Mouse (Mus musculus): ENCODE results near the gene Pnpla2. TPM values are rescaled to one million over a fixed set of nuclear protein-coding genes. Genes with fewer than 3 reads are reported as not detected.
"Not testable (repeated sequence)": the region's sequence is repeated elsewhere in the genome, so short reads cannot be mapped to it uniquely, and the experiment has no call there.

Gene Pnpla2
- polyA plus RNA-seq (2015; fragmentation: Nextera tagmentation; extraction: Ambion mirVana): 17.1 and 17.6 TPM in 2 replicates

DNA sequence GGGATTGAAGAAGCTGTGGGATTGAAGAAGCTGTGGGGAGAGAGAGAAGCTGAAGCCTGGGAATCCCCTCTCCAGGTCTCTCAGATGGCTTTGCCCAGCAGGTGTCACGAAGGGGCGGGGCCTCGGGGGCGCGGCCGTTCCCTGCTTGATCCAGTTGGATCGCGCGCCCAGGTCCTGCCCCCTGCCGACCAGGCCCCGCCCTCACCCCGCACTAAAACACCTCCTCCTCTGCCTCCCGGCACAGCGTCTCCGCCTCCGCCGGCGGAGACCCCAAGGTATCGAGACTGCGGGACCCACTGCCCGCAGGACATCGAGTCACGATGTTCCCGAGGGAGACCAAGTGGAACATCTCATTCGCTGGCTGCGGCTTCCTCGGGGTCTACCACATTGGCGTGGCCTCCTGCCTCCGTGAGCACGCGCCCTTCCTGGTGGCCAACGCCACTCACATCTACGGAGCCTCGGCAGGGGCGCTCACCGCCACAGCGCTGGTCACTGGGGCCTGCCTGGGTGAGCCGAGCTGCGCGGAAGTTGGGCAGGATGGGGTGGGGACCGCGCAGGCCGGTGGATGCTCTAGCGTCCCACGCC is at the start of gene Pnpla2:
TSS of gene Pnpla2 (plus strand) at position 232 of the 585 bp plus-strand sequence.
- H3K4me3 ChIP-seq: peak within 1 kb of the TSS; percentile 69
- H3K4me2 ChIP-seq: peak within 1 kb of the TSS; percentile 89
- peak within 1 kb of the TSS; percentile 83 for H3K9ac ChIP-seq
- peaks cover 39% of the 10 kb centered on the region for H3K36me3 ChIP-seq
- peak within 1 kb of the TSS; percentile 71 for H3K27ac ChIP-seq (replicated peaks)
- WGBS: under 1% methylated on average over 45 of the region's 45 CpGs
- H3K9me3 ChIP-seq: no peaks in the 10 kb centered on the region
- H3K4me1 ChIP-seq (replicated peaks): peaks cover 24% of the 10 kb centered on the region
- ATAC-seq (ENCODE audit: low read depth): peak; percentile 79
- peaks cover 16% of the 10 kb centered on the region for H3K27me3 ChIP-seq

- H3K4me3 ChIP-seq: no peak overlapping the region
- no peaks in the 10 kb centered on the region for H3K27me3 ChIP-seq
- no peak overlapping the region for H3K9ac ChIP-seq
- H3K27ac ChIP-seq (replicated peaks): no peak overlapping the region
- H3K36me3 ChIP-seq: peaks cover 71% of the 10 kb centered on the region
- H3K4me1 ChIP-seq (replicated peaks): peaks cover 5% of the 10 kb centered on the region; the same call in 1 of the 2 replicates
- 83% methylated on average over 4 of the region's 4 CpGs for WGBS
- no peak for ATAC-seq (ENCODE audit: low read depth)
- H3K9me3 ChIP-seq: no peaks in the 10 kb centered on the region
- no peak overlapping the region for H3K4me2 ChIP-seq
These were observed 49.5 kb upstream of the Pnpla2 start for GRCm38 (mm10) chr7:141405466-141405865.

DNA sequence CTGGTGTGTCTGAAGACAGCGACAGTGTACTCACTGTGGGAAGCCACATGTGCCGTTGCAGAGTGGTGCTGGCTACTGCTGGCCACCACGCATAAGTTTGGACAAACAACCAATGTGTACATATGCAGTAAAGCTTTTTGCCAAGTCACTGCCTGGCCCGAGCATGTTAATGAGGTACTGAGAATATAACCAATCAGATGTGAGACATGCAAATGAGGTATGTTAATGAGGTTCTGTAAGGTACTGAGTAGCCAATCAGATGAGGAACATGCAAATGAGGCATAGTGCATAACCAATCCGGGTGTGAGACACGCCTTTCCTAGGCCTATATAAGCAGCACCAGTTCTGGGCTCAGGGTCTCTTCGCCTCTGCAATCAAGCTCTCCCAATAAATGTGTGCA is 47.3 kb upstream of the Pnpla2 start:
- H3K27me3 ChIP-seq; H3K4me1 ChIP-seq (replicated peaks); H3K9ac ChIP-seq; H3K27ac ChIP-seq (replicated peaks); ATAC-seq (ENCODE audit: low read depth); H3K4me3 ChIP-seq; H3K9me3 ChIP-seq; H3K4me2 ChIP-seq: not testable (repeated sequence)
- H3K36me3 ChIP-seq: peaks cover 61% of the 10 kb centered on the region
- WGBS: 96% methylated on average over 7 of the region's 7 CpGs

DNA sequence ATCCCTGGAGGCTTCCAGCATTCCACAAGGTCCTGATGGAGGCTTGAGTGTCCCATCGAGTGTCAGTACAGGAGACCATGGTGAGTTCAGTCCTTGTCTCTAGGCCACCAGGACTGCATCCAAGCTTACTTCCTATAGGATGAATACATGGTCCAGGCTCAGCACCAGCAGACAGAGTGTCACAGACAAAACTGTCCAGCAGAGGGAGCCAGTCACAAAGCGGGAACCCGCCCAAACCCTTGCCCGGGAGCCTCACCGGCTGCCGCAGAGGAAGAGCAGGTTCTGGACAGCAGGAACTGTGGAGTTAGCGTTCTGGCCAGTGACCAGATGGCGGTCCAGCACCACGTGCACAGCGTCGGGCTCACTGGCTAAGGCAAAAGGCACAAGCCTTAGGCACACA is 46.2 kb upstream of the Pnpla2 start:
- no peaks in the 10 kb centered on the region for H3K9me3 ChIP-seq
- no peaks in the 10 kb centered on the region for H3K27me3 ChIP-seq
- H3K36me3 ChIP-seq: peaks cover 53% of the 10 kb centered on the region
- H3K4me2 ChIP-seq: peak overlapping the region; percentile 18; the same call in 1 of the 2 replicates
- H3K4me1 ChIP-seq (replicated peaks): peaks cover 14% of the 10 kb centered on the region
- no peak overlapping the region for H3K27ac ChIP-seq (replicated peaks)
- 13% methylated on average over 11 of the region's 11 CpGs for WGBS
- peak overlapping the region; percentile 53 for H3K9ac ChIP-seq
- H3K4me3 ChIP-seq: no peak overlapping the region
- ATAC-seq (ENCODE audit: low read depth): no peak

GRCm38 (mm10) chr7:141410631-141411030 is 44.4 kb upstream of the Pnpla2 start:
- Histone ChIP-seq H3K36me3 (peaks cover 41% of the 10 kb centered on the region), H3K4me3 (no peak overlapping the region), H3K4me2 (no peak overlapping the region), H3K9ac (no peak overlapping the region; the same call in 1 of the 2 replicates), H3K4me1 (replicated peaks) (peaks cover 21% of the 10 kb centered on the region), H3K9me3 (no peaks in the 10 kb centered on the region), H3K27me3 (no peaks in the 10 kb centered on the region), H3K27ac (replicated peaks) (no peak overlapping the region)
- 93% methylated on average over 8 of the region's 8 CpGs for WGBS
- no peak for ATAC-seq (ENCODE audit: low read depth)

DNA sequence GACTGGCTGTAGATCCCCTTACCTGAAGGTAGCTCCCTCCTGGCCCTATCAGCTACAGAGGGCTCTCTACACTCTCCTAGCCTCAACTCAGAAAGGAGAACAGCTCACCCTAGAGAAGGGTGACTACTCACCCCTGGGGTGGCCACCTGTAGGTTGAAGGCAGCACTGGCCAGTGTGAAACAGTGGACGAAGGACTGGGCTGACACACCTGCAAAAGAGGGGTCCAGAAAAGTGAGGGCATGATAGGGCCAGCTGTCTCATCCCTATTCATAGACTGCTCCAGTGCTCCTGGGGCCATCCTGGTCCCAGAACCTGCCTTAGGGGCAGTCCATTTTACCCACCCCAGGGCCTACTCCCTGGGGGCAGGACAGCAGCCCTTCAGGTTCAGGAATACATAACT is 43.3 kb upstream of the Pnpla2 start:
- Histone ChIP-seq H3K27ac (replicated peaks) (no peak overlapping the region), H3K36me3 (peaks cover 41% of the 10 kb centered on the region), H3K4me3 (no peak overlapping the region), H3K9me3 (no peaks in the 10 kb centered on the region), H3K9ac (no peak overlapping the region), H3K4me2 (no peak overlapping the region), H3K27me3 (no peaks in the 10 kb centered on the region), H3K4me1 (replicated peaks) (peaks cover 21% of the 10 kb centered on the region)
- WGBS: 88% methylated on average over 1 of the region's 1 CpGs
- ATAC-seq (ENCODE audit: low read depth): no peak

GRCm38 (mm10) chr7:141413331-141413730 is 41.7 kb upstream of the Pnpla2 start:
- Histone ChIP-seq H3K27me3 (no peaks in the 10 kb centered on the region), H3K9ac (peak overlapping the region; percentile 90), H3K9me3 (no peaks in the 10 kb centered on the region), H3K4me1 (replicated peaks) (peaks cover 21% of the 10 kb centered on the region), H3K27ac (replicated peaks) (peak overlapping the region; percentile 92), H3K4me2 (peak overlapping the region; percentile 78), H3K4me3 (peak overlapping the region; percentile 77), H3K36me3 (peaks cover 33% of the 10 kb centered on the region)
- peak; percentile 49 for ATAC-seq (ENCODE audit: low read depth)
- 3% methylated on average over 16 of the region's 16 CpGs for WGBS

GRCm38 (mm10) chr7:141413809-141414584 is 41.0 kb upstream of the Pnpla2 start, which contains the start of gene Gatd1:
Gatd1 (minus strand) TSS chr7:141414136.
- peak; percentile 91 for ATAC-seq (ENCODE audit: low read depth)
- H3K4me3 ChIP-seq: peak within 1 kb of the TSS; percentile 77
- H3K9me3 ChIP-seq: no peaks in the 10 kb centered on the region
- H3K4me2 ChIP-seq: peak within 1 kb of the TSS; percentile 78
- H3K27me3 ChIP-seq: no peaks in the 10 kb centered on the region
- peaks cover 26% of the 10 kb centered on the region for H3K36me3 ChIP-seq
- WGBS: 0% methylated on average over 56 of the region's 56 CpGs
- peak within 1 kb of the TSS; percentile 90 for H3K9ac ChIP-seq
- peaks cover 20% of the 10 kb centered on the region for H3K4me1 ChIP-seq (replicated peaks)
- H3K27ac ChIP-seq (replicated peaks): peak within 1 kb of the TSS; percentile 92

- 0 out of 2 replicates have a peak, but pooled peaks cover 6% of the 10 kb centered on the region for H3K36me3 ChIP-seq
- H3K4me3 ChIP-seq: no peak overlapping the region
- ATAC-seq (ENCODE audit: low read depth): no peak
- H3K9ac ChIP-seq: no peak overlapping the region
- no peaks in the 10 kb centered on the region for H3K27me3 ChIP-seq
- H3K9me3 ChIP-seq: no peaks in the 10 kb centered on the region
- H3K4me2 ChIP-seq: no peak overlapping the region
- peaks cover 16% of the 10 kb centered on the region for H3K4me1 ChIP-seq (replicated peaks)
- no peak overlapping the region for H3K27ac ChIP-seq (replicated peaks)
- 78% methylated on average over 6 of the region's 6 CpGs for WGBS
These were observed 38.7 kb upstream of the Pnpla2 start for GRCm38 (mm10) chr7:141416144-141416841.

GRCm38 (mm10) chr7:141417731-141418681 is 37.0 kb upstream of the Pnpla2 start:
- Histone ChIP-seq H3K4me1 (replicated peaks) (peaks cover 12% of the 10 kb centered on the region), H3K27ac (replicated peaks) (no peak overlapping the region), H3K4me3 (no peak overlapping the region), H3K4me2 (no peak overlapping the region), H3K9me3 (no peaks in the 10 kb centered on the region), H3K36me3 (no peaks in the 10 kb centered on the region), H3K27me3 (no peaks in the 10 kb centered on the region), H3K9ac (no peak overlapping the region)
- ATAC-seq (ENCODE audit: low read depth): no peak
- 76% methylated on average over 8 of the region's 8 CpGs for WGBS

GRCm38 (mm10) chr7:141418970-141419369 is 36.0 kb upstream of the Pnpla2 start:
- Histone ChIP-seq H3K27ac (replicated peaks) (no peak overlapping the region), H3K4me1 (replicated peaks) (peaks cover 7% of the 10 kb centered on the region), H3K9me3 (no peaks in the 10 kb centered on the region), H3K36me3 (no peaks in the 10 kb centered on the region), H3K4me3 (no peak overlapping the region), H3K27me3 (no peaks in the 10 kb centered on the region), H3K9ac (no peak overlapping the region), H3K4me2 (no peak overlapping the region)
- 58% methylated on average over 7 of the region's 7 CpGs for WGBS
- no peak for ATAC-seq (ENCODE audit: low read depth)

All from neural tube, embryonic 13.5 days (tissue).